Mouse (Mus musculus): Measurements from ENCODE around the gene Sec1. TPM values are rescaled to one million over a fixed set of nuclear protein-coding genes. Genes with fewer than 3 reads are reported as not detected.

Gene Sec1
- polyA plus RNA-seq, 1 experiment from 2014 or later = 0.06 TPM

- 92% methylated on average over 15 of the region's 16 CpGs for WGBS
- no peak for DNase-seq (ENCODE audit: low spot score)
Observed at GRCm38 (mm10) chr7:45719738-45720412, 25.7 kb upstream of the Sec1 start.

GRCm38 (mm10) chr7:45719180-45719579 lies 25.0 kb upstream of the Sec1 start:
- Histone ChIP-seq H3K9me3 (replicated peaks; ENCODE audit: control insufficient read depth, low read length) (no peaks in the 10 kb centered on the region), H3K9ac (ENCODE audit: low read length) (peak overlapping the region; percentile 98), H3K4me2 (ENCODE audit: low read length) (peak overlapping the region; percentile 93), H3K27ac (ENCODE audit: low read depth, low read length) (no peak overlapping the region), H3K36me3 (ENCODE audit: control insufficient read depth, insufficient read depth, low read length) (peaks cover 52% of the 10 kb centered on the region), H3K4me1 (ENCODE audit: control insufficient read depth, insufficient read depth, low read length) (peaks cover 30% of the 10 kb centered on the region), H3K27me3 (replicated peaks; ENCODE audit: control insufficient read depth, insufficient read depth, low read length) (no peaks in the 10 kb centered on the region), H3K4me3 (ENCODE audit: low read depth, low read length) (peak overlapping the region; percentile 96)
- DNase-seq (ENCODE audit: low spot score) (no peak), ATAC-seq (no peak)
- 83% methylated on average over 10 of the region's 10 CpGs for WGBS

More at GRCm38 (mm10) chr7:45719738-45720412, 25.7 kb upstream of the Sec1 start:
- no peak overlapping the region for H3K27ac ChIP-seq (ENCODE audit: low read depth, low read length)
- no peak for ATAC-seq
- H3K4me2 ChIP-seq (ENCODE audit: low read length) = no peak overlapping the region
- H3K36me3 ChIP-seq (ENCODE audit: control insufficient read depth, insufficient read depth, low read length) = peaks cover 59% of the 10 kb centered on the region
- no peaks in the 10 kb centered on the region for H3K27me3 ChIP-seq (replicated peaks; ENCODE audit: control insufficient read depth, insufficient read depth, low read length)
- H3K4me3 ChIP-seq (ENCODE audit: low read depth, low read length) = no peak overlapping the region
- H3K9me3 ChIP-seq (replicated peaks; ENCODE audit: control insufficient read depth, low read length) = no peaks in the 10 kb centered on the region
- H3K4me1 ChIP-seq (ENCODE audit: control insufficient read depth, insufficient read depth, low read length) = peaks cover 25% of the 10 kb centered on the region; the same call in 1 of the 2 replicates
- H3K9ac ChIP-seq (ENCODE audit: low read length) = no peak overlapping the region

GRCm38 (mm10) chr7:45718331-45718730 lies 24.1 kb upstream of the Sec1 start:
- no peaks in the 10 kb centered on the region for H3K27me3 ChIP-seq (replicated peaks; ENCODE audit: control insufficient read depth, insufficient read depth, low read length)
- H3K9ac ChIP-seq (ENCODE audit: low read length) = peak overlapping the region; percentile 98
- H3K4me3 ChIP-seq (ENCODE audit: low read depth, low read length) = peak overlapping the region; percentile 96
- under 1% methylated on average over 20 of the region's 20 CpGs for WGBS
- H3K36me3 ChIP-seq (ENCODE audit: control insufficient read depth, insufficient read depth, low read length) = peaks cover 47% of the 10 kb centered on the region
- ATAC-seq = no peak
- peak; percentile 27 for DNase-seq (ENCODE audit: low spot score)
- peaks cover 30% of the 10 kb centered on the region for H3K4me1 ChIP-seq (ENCODE audit: control insufficient read depth, insufficient read depth, low read length)
- H3K4me2 ChIP-seq (ENCODE audit: low read length) = peak overlapping the region; percentile 93
- H3K27ac ChIP-seq (ENCODE audit: low read depth, low read length) = peak overlapping the region; percentile 89
- H3K9me3 ChIP-seq (replicated peaks; ENCODE audit: control insufficient read depth, low read length) = no peaks in the 10 kb centered on the region

GRCm38 (mm10) chr7:45717918-45718297 lies 23.7 kb upstream of the Sec1 start, which contains the start of gene Sphk2:
Gene Sphk2, minus strand, starts transcription at chr7:45718002.
- Histone ChIP-seq H3K27me3 (replicated peaks; ENCODE audit: control insufficient read depth, insufficient read depth, low read length) (no peaks in the 10 kb centered on the region), H3K4me3 (ENCODE audit: low read depth, low read length) (peak within 1 kb of the TSS; percentile 96), H3K9me3 (replicated peaks; ENCODE audit: control insufficient read depth, low read length) (no peaks in the 10 kb centered on the region), H3K9ac (ENCODE audit: low read length) (peak within 1 kb of the TSS; percentile 98), H3K27ac (ENCODE audit: low read depth, low read length) (peak within 1 kb of the TSS; percentile 89), H3K4me1 (ENCODE audit: control insufficient read depth, insufficient read depth, low read length) (peaks cover 30% of the 10 kb centered on the region), H3K4me2 (ENCODE audit: low read length) (peak within 1 kb of the TSS; percentile 93), H3K36me3 (ENCODE audit: control insufficient read depth, insufficient read depth, low read length) (peaks cover 47% of the 10 kb centered on the region)
- ATAC-seq (peak; percentile 79), DNase-seq (ENCODE audit: low spot score) (peak; percentile 99)
- under 1% methylated on average over 41 of the region's 41 CpGs for WGBS

- H3K4me1 ChIP-seq (ENCODE audit: control insufficient read depth, insufficient read depth, low read length) = peaks cover 30% of the 10 kb centered on the region
- DNase-seq (ENCODE audit: low spot score) (no peak), ATAC-seq (peak; percentile 14)
Observed at GRCm38 (mm10) chr7:45716952-45717917, 23.0 kb upstream of the Sec1 start.

GRCm38 (mm10) chr7:45716460-45716857 lies 22.3 kb upstream of the Sec1 start:
- H3K9ac ChIP-seq (ENCODE audit: low read length) = no peak overlapping the region
- H3K4me1 ChIP-seq (ENCODE audit: control insufficient read depth, insufficient read depth, low read length) = peaks cover 30% of the 10 kb centered on the region
- peak overlapping the region; percentile 90 for H3K4me2 ChIP-seq (ENCODE audit: low read length)
- WGBS = 88% methylated on average over 3 of the region's 3 CpGs
- no peak overlapping the region for H3K27ac ChIP-seq (ENCODE audit: low read depth, low read length)
- no peak for ATAC-seq
- DNase-seq (ENCODE audit: low spot score) = no peak
- peak overlapping the region; percentile 96; the same call in 1 of the 2 replicates for H3K4me3 ChIP-seq (ENCODE audit: low read depth, low read length)
- H3K36me3 ChIP-seq (ENCODE audit: control insufficient read depth, insufficient read depth, low read length) = peaks cover 47% of the 10 kb centered on the region
- H3K9me3 ChIP-seq (replicated peaks; ENCODE audit: control insufficient read depth, low read length) = no peaks in the 10 kb centered on the region
- no peaks in the 10 kb centered on the region for H3K27me3 ChIP-seq (replicated peaks; ENCODE audit: control insufficient read depth, insufficient read depth, low read length)

More at GRCm38 (mm10) chr7:45716952-45717917, 23.0 kb upstream of the Sec1 start:
- 10% methylated on average over 31 of the region's 31 CpGs for WGBS
- H3K4me2 ChIP-seq (ENCODE audit: low read length) = peak overlapping the region; percentile 90
- H3K4me3 ChIP-seq (ENCODE audit: low read depth, low read length) = peak overlapping the region; percentile 96
- H3K27ac ChIP-seq (ENCODE audit: low read depth, low read length) = peak overlapping the region; percentile 65
- H3K9me3 ChIP-seq (replicated peaks; ENCODE audit: control insufficient read depth, low read length) = no peaks in the 10 kb centered on the region
- no peaks in the 10 kb centered on the region for H3K27me3 ChIP-seq (replicated peaks; ENCODE audit: control insufficient read depth, insufficient read depth, low read length)
- H3K36me3 ChIP-seq (ENCODE audit: control insufficient read depth, insufficient read depth, low read length) = peaks cover 47% of the 10 kb centered on the region
- peak overlapping the region; percentile 83 for H3K9ac ChIP-seq (ENCODE audit: low read length)

GRCm38 (mm10) chr7:45715741-45716459 lies 21.7 kb upstream of the Sec1 start:
- peak overlapping the region; percentile 46 for H3K27ac ChIP-seq (ENCODE audit: low read depth, low read length)
- peaks cover 30% of the 10 kb centered on the region for H3K4me1 ChIP-seq (ENCODE audit: control insufficient read depth, insufficient read depth, low read length)
- DNase-seq (ENCODE audit: low spot score) = no peak
- no peaks in the 10 kb centered on the region for H3K9me3 ChIP-seq (replicated peaks; ENCODE audit: control insufficient read depth, low read length)
- no peaks in the 10 kb centered on the region for H3K27me3 ChIP-seq (replicated peaks; ENCODE audit: control insufficient read depth, insufficient read depth, low read length)
- H3K36me3 ChIP-seq (ENCODE audit: control insufficient read depth, insufficient read depth, low read length) = peaks cover 47% of the 10 kb centered on the region
- H3K4me3 ChIP-seq (ENCODE audit: low read depth, low read length) = peak overlapping the region; percentile 96
- no peak for ATAC-seq
- peak overlapping the region; percentile 90 for H3K4me2 ChIP-seq (ENCODE audit: low read length)
- H3K9ac ChIP-seq (ENCODE audit: low read length) = peak overlapping the region; percentile 47
- 88% methylated on average over 19 of the region's 19 CpGs for WGBS

- no peaks in the 10 kb centered on the region for H3K9me3 ChIP-seq (replicated peaks; ENCODE audit: control insufficient read depth, low read length)
- peak within 1 kb of the TSS; percentile 78 for H3K9ac ChIP-seq (ENCODE audit: low read length)
- peak; percentile 93 for ATAC-seq
- peak within 1 kb of the TSS; percentile 46 for H3K27ac ChIP-seq (ENCODE audit: low read depth, low read length)
- H3K36me3 ChIP-seq (ENCODE audit: control insufficient read depth, insufficient read depth, low read length) = peaks cover 47% of the 10 kb centered on the region
- DNase-seq (ENCODE audit: low spot score) = peak; percentile 99
- H3K4me3 ChIP-seq (ENCODE audit: low read depth, low read length) = peak within 1 kb of the TSS; percentile 96
- H3K4me1 ChIP-seq (ENCODE audit: control insufficient read depth, insufficient read depth, low read length) = peaks cover 30% of the 10 kb centered on the region
- H3K27me3 ChIP-seq (replicated peaks; ENCODE audit: control insufficient read depth, insufficient read depth, low read length) = no peaks in the 10 kb centered on the region
- 8% methylated on average over 34 of the region's 34 CpGs for WGBS
- peak within 1 kb of the TSS; percentile 90 for H3K4me2 ChIP-seq (ENCODE audit: low read length)
Observed at GRCm38 (mm10) chr7:45715090-45715708, 21.0 kb upstream of the Sec1 start, which contains the start of gene Rpl18. Gene Rpl18, plus strand, starts transcription at chr7:45715457.
